Mouse (Mus musculus) embryonic fibroblast, embryonic 13.5 days (primary cell): Measurements from ENCODE around the gene Snta1. TPM values are rescaled to one million over a fixed set of nuclear protein-coding genes. Genes with fewer than 3 reads are reported as not detected.

Experiments used
- H3K27ac ChIP-seq: 2 replicates; pipeline ENCODE4 v1.5.1; 2012; ENCODE audit warnings: low read length, control low read depth, inconsistent platforms; ENCODE audit not compliant: insufficient read depth
- H3K4me1 ChIP-seq: 2 replicates; pipeline ENCODE4 v1.6.1; 2011; ENCODE audit warnings: low read length; ENCODE audit not compliant: control insufficient read depth, insufficient read depth
- H3K4me3 ChIP-seq: 2 replicates; pipeline ENCODE4 v1.5.1; 2011; ENCODE audit warnings: mild to moderate bottlenecking, control low read depth, low read length; ENCODE audit not compliant: insufficient read depth
- CTCF ChIP-seq: IDR thresholded peaks from 2 replicates; pipeline ENCODE4 v1.5.1; 2011; ENCODE audit warnings: mild to moderate bottlenecking, control low read depth, low read length, moderate library complexity, borderline replicate concordance; ENCODE audit not compliant: insufficient read depth
- POLR2A ChIP-seq: IDR thresholded peaks from 2 replicates; pipeline ENCODE4 v1.6.1; 2011; ENCODE audit warnings: low read depth, mild to moderate bottlenecking, control low read depth, low read length, moderate library complexity
- polyA plus RNA-seq: library from polyadenylated mRNA; stranded (reverse); fragments of >200 nt; gene quantifications from 2 replicates; pipeline ENCODE4 v1.2.4, GENCODE M21; 2011; ENCODE audit warnings: low read depth; ENCODE audit not compliant: missing spikeins, insufficient read length

Snta1 gene
- polyA plus RNA-seq, 1 experiment, result 18.5 TPM

GRCm38 (mm10) chr2:154425522-154425921 lies 17.6 kb upstream of the Snta1 start:
- no peak overlapping the region for H3K4me3 ChIP-seq
- no peak overlapping the region for H3K27ac ChIP-seq
- H3K4me1 ChIP-seq, result peaks cover 5% of the 10 kb centered on the region
- no peak for TF ChIP-seq POLR2A
- no peak for TF ChIP-seq CTCF

- Histone ChIP-seq H3K4me3 (no peak overlapping the region), H3K27ac (no peak overlapping the region), H3K4me1 (peaks cover 5% of the 10 kb centered on the region)
- TF ChIP-seq CTCF (no peak), POLR2A (no peak)
Observed at GRCm38 (mm10) chr2:154423548-154423947, 15.6 kb upstream of the Snta1 start.

GRCm38 (mm10) chr2:154422181-154422580 lies 14.3 kb upstream of the Snta1 start:
- Histone ChIP-seq H3K4me3 (no peak overlapping the region), H3K27ac (no peak overlapping the region), H3K4me1 (peaks cover 5% of the 10 kb centered on the region)
- no peak for TF ChIP-seq POLR2A
- no peak for TF ChIP-seq CTCF

- Histone ChIP-seq H3K4me1 (peaks cover 5% of the 10 kb centered on the region), H3K4me3 (no peak overlapping the region), H3K27ac (no peak overlapping the region)
- TF ChIP-seq CTCF (no peak), POLR2A (no peak)
Observed at GRCm38 (mm10) chr2:154420942-154421731, 13.2 kb upstream of the Snta1 start.

GRCm38 (mm10) chr2:154419631-154420515 lies 12.0 kb upstream of the Snta1 start:
- Histone ChIP-seq H3K4me3 (no peak overlapping the region), H3K4me1 (peaks cover 5% of the 10 kb centered on the region), H3K27ac (no peak overlapping the region)
- TF ChIP-seq CTCF (no peak), POLR2A (no peak)

- Histone ChIP-seq H3K4me1 (peaks cover 5% of the 10 kb centered on the region), H3K27ac (no peak overlapping the region), H3K4me3 (no peak overlapping the region)
- TF ChIP-seq CTCF (no peak), POLR2A (no peak)
Observed at GRCm38 (mm10) chr2:154418001-154418400, 10.1 kb upstream of the Snta1 start.

GRCm38 (mm10) chr2:154417107-154417506 lies 9.2 kb upstream of the Snta1 start:
- TF ChIP-seq POLR2A, result no peak
- TF ChIP-seq CTCF, result peak; percentile 55
- H3K4me3 ChIP-seq, result no peak overlapping the region
- H3K4me1 ChIP-seq, result peaks cover 4% of the 10 kb centered on the region
- H3K27ac ChIP-seq, result no peak overlapping the region

- no peak for TF ChIP-seq POLR2A
- no peak for TF ChIP-seq CTCF
- no peak overlapping the region for H3K27ac ChIP-seq
- no peak overlapping the region for H3K4me3 ChIP-seq
- peaks cover 5% of the 10 kb centered on the region for H3K4me1 ChIP-seq
Observed at GRCm38 (mm10) chr2:154412018-154412666, 4.2 kb upstream of the Snta1 start.

GRCm38 (mm10) chr2:154410355-154410754 lies 2.5 kb upstream of the Snta1 start:
- no peak overlapping the region for H3K4me3 ChIP-seq
- peak overlapping the region; percentile 22 for H3K27ac ChIP-seq
- TF ChIP-seq POLR2A (no peak), CTCF (no peak)
- peaks cover 5% of the 10 kb centered on the region for H3K4me1 ChIP-seq

GRCm38 (mm10) chr2:154407063-154407642 lies 746 bp downstream of the Snta1 start:
- Histone ChIP-seq H3K4me3 (peak overlapping the region; percentile 76), H3K27ac (no peak overlapping the region), H3K4me1 (peaks cover 10% of the 10 kb centered on the region)
- TF ChIP-seq CTCF, result no peak
